ENCODE assay signal across 8 mouse cellular contexts in the genomic region with DNA sequence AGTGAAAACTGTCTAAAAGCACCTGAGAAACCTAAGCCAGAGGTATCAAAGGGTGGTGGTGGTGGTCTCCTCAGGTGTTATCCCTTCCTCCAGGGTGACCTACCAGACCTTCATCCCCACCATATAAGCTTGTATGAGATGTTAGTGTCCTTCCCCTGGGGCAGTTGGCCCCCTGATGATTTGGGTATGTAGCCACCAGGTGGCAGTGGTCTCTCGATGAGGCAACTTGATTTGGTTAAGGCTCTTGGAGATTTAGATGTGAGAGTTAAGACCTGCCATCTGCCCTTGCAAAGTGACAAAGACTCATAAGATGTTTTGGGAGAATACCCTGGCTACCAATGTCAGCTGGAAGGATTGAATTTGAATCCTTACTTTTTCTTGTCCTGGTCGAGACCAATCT.
DNase-seq lines count a peak whose midpoint lies in the region; ATAC-seq and TF ChIP-seq lines count a peak whose summit lies in the region.
"Had no signal": no experiment of that assay in that cellular context is flagged by ENCODE, and none has a peak within 500 bp of the region (broad histone marks: within the 10 kb centered on the region; RNA-seq: fewer than 3 reads in every experiment).

No protein-coding gene starts in this region.

- H3K4me1 ChIP-seq in kidney, adult 2 months (ENCODE audit: control insufficient read depth, insufficient read depth, low read length): peaks cover 9% of the 10 kb centered on the region
- H3K4me1 ChIP-seq in midbrain, embryonic 13.5 days (replicated peaks): peaks cover 19% of the 10 kb centered on the region
- H3K4me1 ChIP-seq: liver, embryonic 13.5 days had no signal

- TF ChIP-seq CTCF in kidney, adult 2 months (conservative IDR thresholded peaks at IDR 0.05; ENCODE audit: insufficient read depth, insufficient read length, low read depth, low read length): peak; percentile 53

- WGBS in kidney, adult 2 months: 69% methylated on average over 2 of the region's 2 CpGs
- WGBS in midbrain, embryonic 13.5 days: 74% methylated on average over 2 of the region's 2 CpGs

- 0 out of 2 replicates have a peak, but pooled peaks cover 4% of the 10 kb centered on the region for H3K9me3 ChIP-seq in midbrain, embryonic 13.5 days
- H3K9me3 ChIP-seq: liver, embryonic 13.5 days had no signal

- no peak overlapping the region for H3K4me2 ChIP-seq in midbrain, embryonic 13.5 days (replicated peaks)
- H3K4me2 ChIP-seq: liver, embryonic 13.5 days had no signal

- ATAC-seq in midbrain, embryonic 13.5 days: no peak

- no peaks in the 10 kb centered on the region for H3K27me3 ChIP-seq in kidney, adult 2 months (replicated peaks; ENCODE audit: control insufficient read depth, insufficient read depth, low read length)
- no peaks in the 10 kb centered on the region for H3K27me3 ChIP-seq in midbrain, embryonic 13.5 days
- H3K27me3 ChIP-seq: liver, embryonic 13.5 days had no signal

- H3K36me3 ChIP-seq in kidney, adult 2 months (ENCODE audit: control insufficient read depth, insufficient read depth, low read length): no peaks in the 10 kb centered on the region
- H3K36me3 ChIP-seq in midbrain, embryonic 13.5 days: peaks cover 41% of the 10 kb centered on the region

- peak; percentile 51 for DNase-seq in kidney, adult 2 months
- no peak for DNase-seq in kidney, adult 11 months
- peak; percentile 47 for DNase-seq in 3T3-L1 (ENCODE audit: low read depth, low spot score)
- peak; percentile 48 for DNase-seq in A20 (ENCODE audit: low read depth, low spot score)
- DNase-seq in induced T-regulatory cell, adult 2 months (ENCODE audit: low read depth): peak; percentile 55
- no peak for DNase-seq in right cerebral cortex, postnatal 36 days (ENCODE audit: low spot score in 2 of 2)
- DNase-seq: liver, embryonic 13.5 days had no signal

- no peak overlapping the region for H3K9ac ChIP-seq in midbrain, embryonic 13.5 days (replicated peaks)
- H3K9ac ChIP-seq: liver, embryonic 13.5 days had no signal

- no peak overlapping the region for H3K4me3 ChIP-seq in kidney, adult 2 months (ENCODE audit: insufficient read depth, low read depth, low read length)
- H3K4me3 ChIP-seq in midbrain, embryonic 13.5 days (replicated peaks): no peak overlapping the region
- H3K4me3 ChIP-seq: liver, embryonic 13.5 days had no signal

- no peak overlapping the region for H3K27ac ChIP-seq in kidney, adult 2 months (ENCODE audit: insufficient read depth, low read depth, low read length)
- H3K27ac ChIP-seq in midbrain, embryonic 13.5 days: no peak overlapping the region
- H3K27ac ChIP-seq: liver, embryonic 13.5 days had no signal

- TF ChIP-seq POLR2A in kidney, adult 2 months (IDR thresholded peaks at IDR 0.05; ENCODE audit: low read depth, low read length): no peak

Comparison
In these comparisons a context has a peak if more than half of its experiments do, and no peak if none do; other contexts are left out.
1. DNase-seq: peak in kidney, adult 2 months (single experiment), 3T3-L1 (single experiment), A20 (single experiment) and induced T-regulatory cell, adult 2 months (single experiment); none in kidney, adult 11 months (single experiment) and right cerebral cortex, postnatal 36 days (0 of 2).